Mouse (Mus musculus): Measurements from ENCODE around the gene Ubxn2a.

GRCm38 (mm10) chr12:4840741-4841140, 66.8 kb downstream of the Ubxn2a start:
- TF ChIP-seq CTCF (IDR thresholded peaks at IDR 0.05; ENCODE audit: low read depth, low read length), result no peak
- TF ChIP-seq GATA1 (IDR thresholded peaks at IDR 0.05; ENCODE audit: borderline replicate concordance, low read length), result no peak
- TF ChIP-seq TAL1 (conservative IDR thresholded peaks at IDR 0.05; ENCODE audit: low read depth, low read length), result no peak
- TF ChIP-seq POLR2AphosphoS5 (IDR thresholded peaks at IDR 0.05; ENCODE audit: insufficient replicate concordance, low read depth, low read length), result no peak

Data from G1E (cell line).